Mouse (Mus musculus) limb, embryonic 15.5 days (tissue): ENCODE measurements at regions not wholly inside any gene's neighbourhood (a gene's known extent, or its start where the extent isn't known, plus 50 kb on each side); places are given as distances from the start of the nearest gene placed in this dataset.

Experiments
- ATAC-seq: fragments of 200-750 bp; cut with Nextera tagmentation; 2 replicates; pipeline ENCODE4 v1.8.0; 2017; ENCODE audit warnings: low read depth, moderate TSS enrichment; ENCODE audit not compliant: insufficient number of reproducible peaks, low FRiP score, low TSS enrichment
- H3K27ac ChIP-seq: fragments of 300-500 bp; sonication (generic); 2 replicates; pipeline ENCODE4 v1.5.1; 2015; ENCODE audit warnings: moderate library complexity, mild to moderate bottlenecking, inconsistent platforms
- H3K27me3 ChIP-seq: fragments of 300-500 bp; sonication (generic); 2 replicates; pipeline ENCODE4 v1.6.1; 2015; ENCODE audit warnings: inconsistent platforms
- H3K36me3 ChIP-seq: fragments of 300-500 bp; sonication (generic); 2 replicates; pipeline ENCODE4 v1.6.1; 2015; ENCODE audit warnings: inconsistent platforms
- H3K4me1 ChIP-seq: fragments of 300-500 bp; sonication (generic); 2 replicates; pipeline ENCODE4 v1.6.1; 2015; ENCODE audit warnings: inconsistent platforms
- H3K4me2 ChIP-seq: fragments of 300-500 bp; sonication (generic); 2 replicates; pipeline ENCODE4 v1.6.1; 2015; ENCODE audit warnings: mild to moderate bottlenecking, inconsistent platforms
- H3K4me3 ChIP-seq: fragments of 300-500 bp; sonication (generic); 2 replicates; pipeline ENCODE4 v1.5.1; 2015; ENCODE audit warnings: mild to moderate bottlenecking, inconsistent platforms
- H3K9ac ChIP-seq: fragments of 300-500 bp; sonication (generic); 2 replicates; pipeline ENCODE4 v1.6.1; 2015; ENCODE audit warnings: inconsistent platforms
- H3K9me3 ChIP-seq: fragments of 300-500 bp; sonication (generic); 2 replicates; pipeline ENCODE4 v1.6.1; 2016; ENCODE audit warnings: inconsistent platforms
- WGBS: fragments of 180-500 bp; shearing (Covaris S2); methylation state at CpG from one replicate; pipeline ENCODE4 v1.1.7; 2015; 5-methylcytosine and 5-hydroxymethylcytosine counted together

DNA sequence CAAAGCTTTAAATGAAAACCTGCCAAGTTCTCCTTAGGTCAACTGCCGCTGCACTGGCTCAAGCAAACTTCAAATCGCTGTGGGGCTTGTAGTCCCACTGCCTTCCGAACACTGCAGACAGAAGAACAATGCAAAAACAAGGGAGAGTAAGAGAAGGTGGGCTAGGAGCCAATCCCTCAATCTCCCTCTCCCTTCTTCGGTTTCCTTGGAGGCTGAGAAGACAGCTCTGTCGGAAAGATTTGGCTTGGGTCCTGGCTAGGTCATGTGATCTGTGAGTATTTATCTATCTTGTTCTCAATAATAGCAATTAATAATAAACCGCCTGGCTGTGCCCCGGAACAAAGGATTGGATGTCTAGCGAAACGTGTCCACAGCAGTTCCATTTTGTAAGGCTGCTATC is 147.6 kb downstream of the Gas1 start:
- ATAC-seq: no peak
- H3K4me3 ChIP-seq: no peak overlapping the region
- H3K36me3 ChIP-seq: no peaks in the 10 kb centered on the region
- no peaks in the 10 kb centered on the region for H3K4me1 ChIP-seq
- H3K4me2 ChIP-seq: no peak overlapping the region
- 72% methylated on average over 9 of the region's 9 CpGs for WGBS
- no peaks in the 10 kb centered on the region for H3K9me3 ChIP-seq
- no peak overlapping the region for H3K27ac ChIP-seq
- H3K9ac ChIP-seq: no peak overlapping the region
- no peaks in the 10 kb centered on the region for H3K27me3 ChIP-seq

DNA sequence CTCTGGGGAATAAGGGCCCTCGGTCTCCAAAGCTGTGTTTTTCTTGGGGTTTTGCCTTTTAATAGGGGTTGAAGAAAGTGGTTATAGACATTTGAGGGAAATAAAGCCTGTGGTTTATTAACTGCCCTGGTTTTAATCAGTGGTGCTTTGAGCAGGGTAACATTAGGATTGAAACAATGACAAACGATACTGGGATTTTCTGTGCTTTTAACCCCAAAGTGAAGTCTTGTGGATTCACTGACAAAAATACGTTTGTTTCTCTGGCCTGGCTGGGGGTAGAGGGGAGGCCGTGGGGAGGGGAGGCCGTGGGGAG is 157.0 kb downstream of the Gas1 start:
- no peaks in the 10 kb centered on the region for H3K36me3 ChIP-seq

DNA sequence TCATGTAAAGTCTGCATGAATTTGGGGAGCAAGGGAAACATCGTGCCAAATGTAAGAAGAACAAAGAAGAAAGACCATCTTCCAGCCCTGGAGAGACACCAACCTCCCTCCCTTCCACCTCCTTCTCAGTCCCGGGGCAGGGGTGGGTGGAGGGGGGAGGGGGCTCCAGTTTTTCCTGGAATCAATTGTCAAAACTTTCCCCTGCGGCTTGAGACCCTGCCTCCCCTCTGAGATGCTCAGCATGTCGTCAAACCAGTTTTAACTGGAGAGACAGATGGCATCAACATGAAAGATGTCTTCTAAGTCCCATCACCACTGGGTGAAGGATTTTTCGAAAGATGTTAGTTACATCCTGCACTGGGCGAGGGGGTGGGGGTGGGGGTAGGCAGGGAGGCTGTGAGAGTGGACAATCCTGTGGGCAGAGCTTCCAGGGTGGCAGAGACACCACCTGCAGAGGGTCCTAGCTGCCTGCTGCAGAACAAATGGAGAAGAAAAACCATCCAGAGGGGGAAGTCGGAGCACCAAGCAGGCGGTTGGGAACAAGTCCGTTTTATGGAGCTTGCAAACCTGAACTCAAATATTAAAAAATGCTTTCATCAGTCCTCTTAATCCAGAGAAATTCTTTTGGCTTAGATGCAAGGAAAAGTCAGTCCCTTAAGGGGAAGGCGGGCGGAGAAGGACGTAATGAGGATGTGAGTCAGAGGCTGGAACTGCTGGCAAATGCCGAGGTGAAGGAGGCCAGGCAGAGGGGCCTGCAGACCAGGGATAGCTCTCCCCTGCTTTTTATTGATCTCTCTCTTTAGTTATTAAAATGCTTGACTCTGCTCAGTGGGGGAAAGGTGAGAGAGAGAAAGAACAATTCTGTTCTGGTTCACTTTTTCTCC is 157.6 kb downstream of the Gas1 start:
- ATAC-seq: peak; percentile 92
- Histone ChIP-seq H3K4me1 (peaks cover 50% of the 10 kb centered on the region), H3K4me2 (0 out of 2 replicates have a peak overlapping the region, but pooled peaks have one; percentile 17), H3K9ac (no peak overlapping the region), H3K4me3 (no peak overlapping the region), H3K27ac (peak overlapping the region; percentile 90), H3K27me3 (no peaks in the 10 kb centered on the region), H3K9me3 (no peaks in the 10 kb centered on the region), H3K36me3 (no peaks in the 10 kb centered on the region)
- WGBS: 4% methylated on average over 13 of the region's 13 CpGs

More for the DNA sequence above, 157.0 kb downstream of the Gas1 start:
- Histone ChIP-seq H3K9me3 (no peaks in the 10 kb centered on the region), H3K4me1 (peaks cover 46% of the 10 kb centered on the region), H3K27ac (peak overlapping the region; percentile 90), H3K4me2 (no peak overlapping the region), H3K27me3 (no peaks in the 10 kb centered on the region), H3K9ac (no peak overlapping the region), H3K4me3 (no peak overlapping the region)
- WGBS: 5% methylated on average over 5 of the region's 5 CpGs
- ATAC-seq: no peak; the same call in 1 of the 2 replicates

DNA sequence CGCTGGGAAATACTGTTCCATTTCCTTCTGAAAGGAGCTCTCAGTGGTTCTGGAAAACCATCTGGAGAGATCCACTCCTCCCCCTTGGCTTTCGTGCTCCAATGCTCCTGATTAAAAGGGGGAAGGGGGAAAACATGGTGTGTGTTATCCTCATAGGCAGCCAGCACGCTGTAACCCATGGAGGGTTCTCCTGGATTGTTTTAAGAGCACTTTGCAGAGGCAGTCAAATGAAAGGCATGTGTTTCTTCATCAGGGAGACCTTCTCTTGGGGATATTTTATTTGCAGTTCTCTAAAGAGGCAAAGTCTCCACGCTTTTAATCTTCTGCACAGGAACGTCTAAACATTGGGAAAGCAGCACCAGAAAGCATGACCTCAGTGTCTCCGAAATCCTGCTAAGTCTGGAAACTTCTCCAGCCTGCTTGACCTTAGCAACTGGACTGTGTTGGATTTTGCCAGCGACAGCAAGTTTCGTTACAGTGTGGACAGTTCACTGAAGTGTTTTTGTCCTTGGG is 161.3 kb downstream of the Gas1 start:
- peaks cover 62% of the 10 kb centered on the region for H3K4me1 ChIP-seq
- no peak overlapping the region for H3K4me2 ChIP-seq
- H3K4me3 ChIP-seq: no peak overlapping the region
- 32% methylated on average over 8 of the region's 8 CpGs for WGBS
- peak overlapping the region; percentile 82 for H3K27ac ChIP-seq
- no peaks in the 10 kb centered on the region for H3K36me3 ChIP-seq
- 0 out of 2 replicates have a peak, but pooled peaks have one; percentile 36 for ATAC-seq
- no peaks in the 10 kb centered on the region for H3K9me3 ChIP-seq
- H3K27me3 ChIP-seq: no peaks in the 10 kb centered on the region
- H3K9ac ChIP-seq: no peak overlapping the region

DNA sequence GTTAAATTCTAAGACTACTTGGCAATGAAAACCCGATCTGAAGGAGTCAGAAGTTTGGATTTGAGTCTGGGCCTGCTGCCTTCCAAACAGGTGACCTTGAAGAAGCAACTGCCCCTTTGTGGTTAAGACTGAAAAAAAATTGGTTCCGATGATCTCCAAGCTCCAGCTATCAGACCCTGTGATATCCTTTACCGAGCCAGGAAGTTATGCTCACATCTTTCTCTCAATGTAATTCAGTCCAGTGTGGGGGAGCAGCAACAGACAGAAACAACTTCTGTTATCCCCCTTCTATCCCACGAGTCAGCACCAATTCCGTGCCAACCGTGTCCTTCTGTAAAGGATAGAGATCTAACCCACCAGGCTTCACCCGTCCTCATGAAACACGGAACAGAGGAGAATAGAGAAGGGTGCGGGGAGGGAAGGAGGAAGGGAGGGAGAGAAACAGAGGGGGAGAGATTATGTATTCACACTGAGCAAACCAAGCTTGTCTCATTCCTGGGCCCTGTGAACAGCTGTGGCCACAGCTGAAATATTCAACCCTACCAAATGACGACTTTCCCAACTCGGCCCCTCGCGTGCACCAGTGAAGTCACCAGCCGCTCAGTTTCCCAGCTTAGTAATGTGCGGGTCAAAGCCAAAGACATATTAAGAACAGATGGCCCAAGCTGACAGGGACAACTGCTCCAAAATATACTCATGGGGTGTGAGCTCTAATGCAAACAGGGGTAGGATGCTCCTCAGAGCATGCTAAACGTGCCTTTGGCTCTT is 164.9 kb downstream of the Gas1 start:
- peak; percentile 78 for ATAC-seq
- H3K9ac ChIP-seq: no peak overlapping the region
- H3K27ac ChIP-seq: peak overlapping the region; percentile 84
- H3K4me2 ChIP-seq: no peak overlapping the region
- 35% methylated on average over 16 of the region's 16 CpGs for WGBS
- peaks cover 50% of the 10 kb centered on the region for H3K4me1 ChIP-seq
- H3K36me3 ChIP-seq: no peaks in the 10 kb centered on the region
- no peaks in the 10 kb centered on the region for H3K27me3 ChIP-seq
- no peak overlapping the region for H3K4me3 ChIP-seq
- H3K9me3 ChIP-seq: no peaks in the 10 kb centered on the region

DNA sequence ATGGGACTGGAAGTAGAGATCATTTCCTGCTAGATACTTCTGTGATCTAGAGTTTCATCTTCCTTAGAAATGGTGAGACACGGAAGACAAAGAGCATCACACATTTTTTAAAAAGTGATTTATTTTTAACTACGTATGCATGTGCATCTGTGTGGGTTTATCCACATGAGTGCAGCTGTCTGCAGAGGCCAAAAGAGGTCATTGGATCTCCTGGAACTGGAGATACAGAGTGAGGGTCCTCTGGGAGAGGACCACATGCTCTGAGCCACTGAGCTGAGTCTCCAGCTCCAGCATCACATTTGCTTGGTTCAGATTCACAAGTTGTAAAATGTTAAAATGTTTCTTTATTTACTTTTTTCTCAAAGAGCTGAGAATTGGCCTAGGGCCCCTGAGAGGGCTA is 166.1 kb downstream of the Gas1 start:
- Histone ChIP-seq H3K27ac (peak overlapping the region; percentile 84), H3K9ac (no peak overlapping the region), H3K9me3 (no peaks in the 10 kb centered on the region), H3K27me3 (no peaks in the 10 kb centered on the region), H3K4me2 (no peak overlapping the region), H3K4me3 (no peak overlapping the region), H3K36me3 (no peaks in the 10 kb centered on the region), H3K4me1 (peaks cover 48% of the 10 kb centered on the region)
- no peak for ATAC-seq
- WGBS: 73% methylated on average over 2 of the region's 2 CpGs

DNA sequence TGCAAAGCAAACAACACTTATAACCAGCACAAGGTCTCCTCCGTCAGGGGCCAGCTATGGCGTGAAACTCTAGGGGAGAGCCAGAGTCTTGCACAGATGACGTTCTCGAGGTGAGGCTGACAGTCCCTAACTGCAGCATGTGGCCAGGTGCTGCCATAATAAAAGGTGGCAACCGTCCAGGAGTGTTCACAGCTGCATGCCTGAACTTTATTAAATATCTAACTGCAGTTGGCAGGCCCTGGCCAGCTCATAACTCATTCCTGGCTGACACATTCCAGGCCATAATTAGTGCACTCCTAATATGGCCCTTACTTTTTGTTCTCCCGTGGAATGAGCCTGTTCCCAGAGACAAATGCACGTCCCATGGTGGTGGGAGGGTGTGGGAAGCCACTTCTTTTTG is 169.6 kb downstream of the Gas1 start:
- Histone ChIP-seq H3K27me3 (no peaks in the 10 kb centered on the region), H3K9me3 (no peaks in the 10 kb centered on the region), H3K27ac (peak overlapping the region; percentile 83), H3K9ac (no peak overlapping the region), H3K4me3 (no peak overlapping the region), H3K4me2 (no peak overlapping the region), H3K4me1 (peaks cover 32% of the 10 kb centered on the region), H3K36me3 (no peaks in the 10 kb centered on the region)
- WGBS: 11% methylated on average over 7 of the region's 7 CpGs
- ATAC-seq: peak; percentile 77

DNA sequence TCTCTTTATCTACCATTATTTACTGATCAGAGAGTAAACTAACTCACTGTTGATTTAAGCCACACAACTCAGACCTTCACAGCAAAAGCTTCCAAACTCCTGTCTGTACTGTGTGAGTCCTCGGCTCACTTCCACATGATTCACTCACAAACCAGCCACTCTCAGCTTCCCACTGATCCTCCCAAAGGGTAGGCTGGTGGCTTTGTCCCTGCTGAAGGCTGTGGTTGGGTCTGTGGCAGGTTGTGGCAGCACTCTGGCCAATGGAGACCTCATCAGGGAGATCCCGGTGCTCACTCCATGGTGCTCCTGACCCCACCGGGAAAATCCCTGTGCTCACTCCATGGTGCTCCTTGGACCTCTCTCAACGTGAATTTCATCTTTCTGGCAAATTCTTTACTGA is 170.1 kb downstream of the Gas1 start:
- Histone ChIP-seq H3K9ac (no peak overlapping the region), H3K4me3 (no peak overlapping the region), H3K4me1 (peaks cover 27% of the 10 kb centered on the region), H3K4me2 (no peak overlapping the region), H3K36me3 (no peaks in the 10 kb centered on the region), H3K27ac (peak overlapping the region; percentile 83), H3K9me3 (no peaks in the 10 kb centered on the region), H3K27me3 (no peaks in the 10 kb centered on the region)
- WGBS: 50% methylated on average over 4 of the region's 4 CpGs
- ATAC-seq: no peak

DNA sequence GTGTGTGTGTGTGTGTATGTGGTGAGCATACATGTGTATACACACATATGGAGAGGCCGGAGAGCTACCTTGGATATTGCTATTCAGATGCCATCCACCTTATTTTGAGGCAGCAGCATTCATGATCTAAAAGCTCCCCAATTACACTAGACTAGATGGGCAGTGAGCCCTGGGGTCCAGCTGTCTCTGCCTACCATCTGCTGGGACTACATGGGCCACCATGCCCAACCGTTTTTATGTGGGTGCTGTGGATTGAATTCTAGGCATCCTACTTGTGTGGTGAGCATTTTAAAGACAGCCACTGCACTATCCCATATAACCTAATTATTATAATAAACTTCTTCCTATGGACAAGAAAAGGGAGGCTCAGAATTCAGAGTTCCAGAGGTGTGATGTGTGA is 172.6 kb downstream of the Gas1 start:
- H3K9ac ChIP-seq: no peak overlapping the region
- peaks cover 28% of the 10 kb centered on the region for H3K4me1 ChIP-seq
- H3K27me3 ChIP-seq: no peaks in the 10 kb centered on the region
- WGBS: 82% methylated on average over 2 of the region's 2 CpGs
- H3K27ac ChIP-seq: no peak overlapping the region
- no peaks in the 10 kb centered on the region for H3K9me3 ChIP-seq
- H3K36me3 ChIP-seq: no peaks in the 10 kb centered on the region
- no peak overlapping the region for H3K4me3 ChIP-seq
- H3K4me2 ChIP-seq: no peak overlapping the region
- no peak for ATAC-seq

DNA sequence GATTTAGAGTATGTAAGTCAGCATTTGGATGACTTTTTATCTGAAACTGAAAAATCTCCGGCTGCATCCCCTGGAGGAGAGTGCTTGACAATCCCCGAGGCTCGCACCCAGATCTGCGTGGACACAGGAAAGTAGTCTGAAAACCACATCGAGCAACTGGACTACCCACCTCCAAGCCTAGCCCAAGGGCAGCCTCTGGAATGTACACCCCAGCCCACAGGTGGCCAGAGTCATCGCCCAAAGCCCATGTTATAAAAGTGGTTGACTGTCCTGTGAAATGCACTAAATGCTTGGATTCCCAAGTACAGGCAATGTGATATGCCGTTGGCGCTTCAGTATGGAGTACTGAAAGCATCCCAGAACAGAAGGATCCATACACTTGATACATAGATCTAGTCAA is 175.1 kb downstream of the Gas1 start:
- Histone ChIP-seq H3K4me2 (no peak overlapping the region), H3K27ac (no peak overlapping the region), H3K27me3 (no peaks in the 10 kb centered on the region), H3K4me3 (no peak overlapping the region), H3K36me3 (no peaks in the 10 kb centered on the region), H3K9me3 (no peaks in the 10 kb centered on the region), H3K4me1 (peaks cover 20% of the 10 kb centered on the region), H3K9ac (no peak overlapping the region)
- no peak for ATAC-seq
- WGBS: 72% methylated on average over 8 of the region's 8 CpGs

DNA sequence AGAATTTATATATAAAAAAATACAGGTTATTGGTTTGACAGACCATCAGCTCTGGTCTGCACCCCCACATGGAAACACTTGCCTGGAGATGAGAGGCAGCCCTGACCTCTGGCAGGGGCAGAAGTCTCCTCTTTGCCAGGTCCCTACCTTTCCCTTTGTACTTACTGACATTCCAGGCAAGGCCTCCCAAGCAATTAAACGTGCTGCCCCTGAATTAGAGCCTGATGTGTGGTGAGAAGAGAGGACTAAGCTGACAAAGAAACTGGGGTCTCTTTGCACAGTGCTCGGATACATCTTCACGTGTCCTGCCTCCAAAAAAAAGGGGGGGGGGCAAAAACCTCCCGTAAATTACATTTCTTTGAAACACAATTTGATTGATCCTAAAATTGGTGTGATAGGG is 175.5 kb downstream of the Gas1 start:
- 0 out of 2 replicates have a peak overlapping the region, but pooled peaks have one; percentile 33 for H3K27ac ChIP-seq

More for the DNA sequence above, 175.5 kb downstream of the Gas1 start:
- WGBS: 40% methylated on average over 4 of the region's 4 CpGs
- H3K4me3 ChIP-seq: no peak overlapping the region
- H3K27me3 ChIP-seq: no peaks in the 10 kb centered on the region
- H3K9ac ChIP-seq: no peak overlapping the region
- no peak for ATAC-seq
- no peaks in the 10 kb centered on the region for H3K9me3 ChIP-seq
- H3K36me3 ChIP-seq: no peaks in the 10 kb centered on the region
- H3K4me2 ChIP-seq: no peak overlapping the region
- peaks cover 21% of the 10 kb centered on the region for H3K4me1 ChIP-seq
